Mouse (Mus musculus) heart, postnatal 0 days (tissue): ENCODE data around the gene Etfbkmt.

ENCODE experiments used
- CTCF ChIP-seq: IDR thresholded peaks from 2 replicates; pipeline ENCODE4 v1.5.1; 2016; ENCODE audit warnings: antibody characterized with exemption, control low read depth, low read depth
- EP300 ChIP-seq: IDR thresholded peaks from 2 replicates; pipeline ENCODE4 v1.6.1; 2016; ENCODE audit warnings: antibody characterized with exemption, low read depth

GRCm38 (mm10) chr6:149139471-149139870, at the start of gene Etfbkmt:
- TF ChIP-seq CTCF, result no peak
- TF ChIP-seq EP300, result no peak
